Comparison of ENCODE assay signal across 10 mouse cellular contexts in genomic region chr5:4866945-4867344, GRCm38 (mm10).
"Had no signal": no experiment of that assay in that cellular context is flagged by ENCODE, and none has a peak within 500 bp of the region (broad histone marks: within the 10 kb centered on the region; RNA-seq: fewer than 3 reads in every experiment).

No protein-coding gene starts in this region.

- H3K9me3 ChIP-seq: limb, embryonic 13.5 days; neural tube, embryonic 15.5 days had no signal

- DNase-seq: kidney, adult 11 months; left cerebral cortex, postnatal 4 days; lung, adult 18-20 months; lung, postnatal 4 days; thymus, postnatal 4 days had no signal

- H3K4me2 ChIP-seq: limb, embryonic 13.5 days; neural tube, embryonic 15.5 days had no signal

- H3K36me3 ChIP-seq: limb, embryonic 13.5 days; neural tube, embryonic 15.5 days had no signal

- H3K4me3 ChIP-seq: limb, embryonic 13.5 days; myocyte; neural tube, embryonic 15.5 days had no signal

- H3K9ac ChIP-seq: limb, embryonic 13.5 days; liver, embryonic 14.5 days; neural tube, embryonic 15.5 days had no signal

- H3K27ac ChIP-seq: limb, embryonic 13.5 days; liver, embryonic 14.5 days; neural tube, embryonic 15.5 days; stomach, postnatal 0 days had no signal

- H3K27me3 ChIP-seq: limb, embryonic 13.5 days had no signal
